In genomic region chr7:125832767-125833166, GRCm38 (mm10) we compare ENCODE assay signal across 14 mouse cellular contexts.
"Had no signal": no experiment of that assay in that cellular context is flagged by ENCODE, and none has a peak within 500 bp of the region (broad histone marks: within the 10 kb centered on the region; RNA-seq: fewer than 3 reads in every experiment).

No protein-coding gene starts in this region.

- ATAC-seq: liver, embryonic 12.5 days; midbrain, embryonic 16.5 days had no signal

- H3K36me3 ChIP-seq: midbrain, embryonic 12.5 days had no signal

- H3K9ac ChIP-seq: limb, embryonic 13.5 days; liver, embryonic 12.5 days; lung, embryonic 14.5 days; midbrain, embryonic 12.5 days; neural tube, embryonic 13.5 days had no signal

- H3K4me3 ChIP-seq: limb, embryonic 13.5 days; liver, embryonic 12.5 days; midbrain, embryonic 12.5 days; neural tube, embryonic 13.5 days had no signal

- H3K9me3 ChIP-seq: limb, embryonic 13.5 days; liver, embryonic 12.5 days; midbrain, embryonic 12.5 days; neural tube, embryonic 13.5 days had no signal

- DNase-seq: kidney, postnatal 36 days; layer of hippocampus, adult 9-11 months; layer of hippocampus, postnatal 36 days; lung, embryonic 14.5 days; lung, postnatal 10 days; lung, postnatal 4 days; retina, postnatal 1 day; thymus, postnatal 36 days had no signal

- H3K4me2 ChIP-seq: limb, embryonic 13.5 days; liver, embryonic 12.5 days; lung, embryonic 14.5 days; midbrain, embryonic 12.5 days; neural tube, embryonic 13.5 days had no signal

- H3K27ac ChIP-seq: kidney, postnatal 0 days; limb, embryonic 13.5 days; liver, embryonic 12.5 days; midbrain, embryonic 12.5 days; neural tube, embryonic 13.5 days had no signal

- H3K27me3 ChIP-seq: limb, embryonic 13.5 days; liver, embryonic 12.5 days; midbrain, embryonic 12.5 days; neural tube, embryonic 13.5 days had no signal
